Mouse (Mus musculus) liver, embryonic 11.5 days (tissue): Measurements from ENCODE around the gene Slc35f3. TPM values are rescaled to one million over a fixed set of nuclear protein-coding genes. Genes with fewer than 3 reads are reported as not detected.

Experiments
- ATAC-seq: fragments of 200-750 bp; cut with Nextera tagmentation; replicated peaks from 2 replicates; pipeline ENCODE4 v1.8.0; 2017; ENCODE audit warnings: moderate number of reproducible peaks, mild to moderate bottlenecking, moderate TSS enrichment, moderate library complexity; ENCODE audit not compliant: low FRiP score
- DNase-seq: peaks from one replicate; pipeline ENCODE4 v3.0.0-alpha.2; 2017; ENCODE audit warnings: low spot score
- H3K27ac ChIP-seq: fragments of 300-500 bp; sonication (generic); 2 replicates; pipeline ENCODE4 v1.5.1; 2014; ENCODE audit warnings: mild to moderate bottlenecking, low read depth, low read length, control low read depth
- H3K27me3 ChIP-seq: fragments of 300-500 bp; sonication (generic); replicated peaks from 2 replicates; pipeline ENCODE4 v1.6.1; 2014; ENCODE audit warnings: low read length, mixed read lengths; ENCODE audit not compliant: control insufficient read depth, insufficient read depth
- H3K36me3 ChIP-seq: fragments of 300-500 bp; sonication (generic); 2 replicates; pipeline ENCODE4 v1.6.1; 2014; ENCODE audit warnings: mild to moderate bottlenecking, low read length, moderate library complexity, mixed read lengths; ENCODE audit not compliant: control insufficient read depth, insufficient read depth
- H3K4me1 ChIP-seq: fragments of 300-500 bp; sonication (generic); replicated peaks from 2 replicates; pipeline ENCODE4 v1.6.1; 2014; ENCODE audit warnings: low read length, mixed read lengths; ENCODE audit not compliant: control insufficient read depth, insufficient read depth
- H3K4me2 ChIP-seq: fragments of 300-500 bp; sonication (generic); 2 replicates; pipeline ENCODE4 v1.6.1; 2014; ENCODE audit warnings: mild to moderate bottlenecking, control low read depth, moderate library complexity
- H3K4me3 ChIP-seq: fragments of 300-500 bp; sonication (generic); 2 replicates; pipeline ENCODE4 v1.5.1; 2014; ENCODE audit warnings: low read depth, low read length, control low read depth
- H3K9ac ChIP-seq: fragments of 300-500 bp; sonication (generic); 2 replicates; pipeline ENCODE4 v1.6.1; 2014; ENCODE audit warnings: low read depth, low read length, control low read depth
- H3K9me3 ChIP-seq: fragments of 300-500 bp; sonication (generic); 2 replicates; pipeline ENCODE4 v1.6.1; 2016; ENCODE audit warnings: low read length, inconsistent platforms, mixed read lengths; ENCODE audit not compliant: control insufficient read depth
- WGBS: fragments of 180-500 bp; shearing (Covaris S2); extraction: QIAGEN DNeasy Blood & Tissue Kit; methylation state at CpG from one replicate; pipeline ENCODE4 v1.1.7; 2014; 5-methylcytosine and 5-hydroxymethylcytosine counted together
- polyA plus RNA-seq: library from polyadenylated mRNA; unstranded; fragments of >200 nt; fragmentation: Nextera tagmentation; extraction: Ambion mirVana; gene quantifications from 2 replicates; pipeline ENCODE4 v1.2.1, GENCODE M21; 2014

The Slc35f3 gene
- polyA plus RNA-seq, 1 experiment from 2014 or later, result 0.07 TPM

DNA sequence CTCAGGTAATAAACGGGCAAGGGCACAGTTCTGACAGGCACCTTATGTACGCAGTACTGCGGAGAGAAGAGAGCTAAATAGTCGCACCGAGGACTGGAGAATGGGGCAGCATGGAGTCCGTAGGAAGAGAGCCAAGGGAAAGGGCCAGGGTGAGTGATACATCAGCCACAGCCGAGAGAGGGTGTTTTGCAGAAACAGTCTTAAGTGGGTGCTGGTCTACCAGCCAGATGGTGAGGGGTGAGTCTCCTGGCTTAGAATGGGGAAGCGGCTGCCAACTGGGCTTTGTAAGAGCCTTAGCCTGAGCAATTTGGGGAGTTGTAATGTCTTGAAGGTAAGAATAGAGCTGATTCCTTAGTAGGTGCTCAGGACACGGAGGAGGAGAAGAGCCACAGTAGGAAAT, 8.8 kb downstream of the Slc35f3 start:
- DNase-seq, result no peak
- Histone ChIP-seq H3K9me3 (no peaks in the 10 kb centered on the region), H3K4me2 (no peak overlapping the region), H3K36me3 (no peaks in the 10 kb centered on the region), H3K9ac (no peak overlapping the region), H3K4me3 (no peak overlapping the region), H3K4me1 (no peaks in the 10 kb centered on the region), H3K27ac (no peak overlapping the region), H3K27me3 (no peaks in the 10 kb centered on the region)
- 75% methylated on average over 9 of the region's 9 CpGs for WGBS
- ATAC-seq, result no peak

- Histone ChIP-seq H3K27ac (no peak overlapping the region), H3K27me3 (no peaks in the 10 kb centered on the region), H3K9ac (no peak overlapping the region), H3K4me3 (no peak overlapping the region), H3K9me3 (no peaks in the 10 kb centered on the region), H3K4me1 (no peaks in the 10 kb centered on the region), H3K36me3 (no peaks in the 10 kb centered on the region), H3K4me2 (no peak overlapping the region)
- ATAC-seq, result no peak
- DNase-seq, result no peak
- 21% methylated on average over 1 of the region's 1 CpGs for WGBS
These were observed 10.7 kb downstream of the Slc35f3 start for GRCm38 (mm10) chr8:126309015-126309414.

DNA sequence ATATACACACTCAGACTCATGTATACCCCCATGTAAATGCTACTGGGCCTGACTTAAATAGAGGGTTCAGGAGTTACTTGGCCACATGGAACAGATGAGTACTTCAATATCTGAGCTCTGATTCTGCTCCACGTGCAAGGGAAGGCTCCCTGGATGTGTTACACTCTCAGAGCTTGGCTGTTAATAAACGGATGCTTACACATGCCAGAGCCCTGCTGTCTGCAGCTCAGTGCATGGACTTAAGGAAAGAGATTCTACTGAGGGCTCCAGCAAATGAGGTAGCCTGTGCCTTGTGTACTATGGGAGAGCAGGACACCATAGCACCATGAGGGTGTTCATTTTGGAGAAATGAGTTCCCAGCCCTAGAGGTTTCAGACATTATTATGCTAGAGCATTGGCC, 26.6 kb downstream of the Slc35f3 start:
- DNase-seq (no peak), ATAC-seq (no peak)
- H3K27ac ChIP-seq, result no peak overlapping the region

DNA sequence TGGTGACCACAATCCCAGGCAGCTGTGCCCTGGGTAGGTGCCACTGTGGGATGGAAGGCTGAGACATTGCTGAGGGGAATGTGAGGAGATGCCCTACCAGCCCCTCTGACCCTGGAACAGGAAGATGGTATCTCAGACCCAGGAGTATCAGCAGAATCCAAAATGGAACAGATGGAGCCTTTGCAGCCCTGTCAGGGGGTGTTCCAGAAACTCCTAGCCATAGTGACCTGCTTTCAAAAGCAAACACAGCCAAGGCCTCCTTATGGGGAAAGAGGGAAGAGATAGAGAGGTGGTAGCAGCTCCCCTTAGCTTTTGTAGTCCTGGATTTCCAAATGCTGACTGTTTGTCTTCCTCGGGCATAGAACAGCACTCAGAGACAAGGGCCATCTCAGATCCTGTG, 27.8 kb downstream of the Slc35f3 start:
- H3K27me3 ChIP-seq, result no peaks in the 10 kb centered on the region
- no peaks in the 10 kb centered on the region for H3K9me3 ChIP-seq
- no peaks in the 10 kb centered on the region for H3K4me1 ChIP-seq
- WGBS, result 56% methylated on average over 1 of the region's 1 CpGs
- H3K27ac ChIP-seq, result no peak overlapping the region
- DNase-seq (no peak), ATAC-seq (no peak)
- no peak overlapping the region for H3K4me2 ChIP-seq
- H3K9ac ChIP-seq, result no peak overlapping the region
- H3K36me3 ChIP-seq, result no peaks in the 10 kb centered on the region
- no peak overlapping the region for H3K4me3 ChIP-seq

More for the DNA sequence above, 26.6 kb downstream of the Slc35f3 start:
- Histone ChIP-seq H3K4me2 (no peak overlapping the region), H3K9me3 (no peaks in the 10 kb centered on the region), H3K9ac (no peak overlapping the region), H3K27me3 (no peaks in the 10 kb centered on the region), H3K4me3 (no peak overlapping the region), H3K4me1 (no peaks in the 10 kb centered on the region), H3K36me3 (no peaks in the 10 kb centered on the region)
- 55% methylated on average over 2 of the region's 2 CpGs for WGBS

- H3K27me3 ChIP-seq, result no peaks in the 10 kb centered on the region
- H3K9me3 ChIP-seq, result no peaks in the 10 kb centered on the region
- H3K27ac ChIP-seq, result no peak overlapping the region
- ATAC-seq (no peak), DNase-seq (no peak)
- H3K9ac ChIP-seq, result no peak overlapping the region
- 72% methylated on average over 8 of the region's 8 CpGs for WGBS
- no peaks in the 10 kb centered on the region for H3K36me3 ChIP-seq
- no peak overlapping the region for H3K4me3 ChIP-seq
- H3K4me1 ChIP-seq, result no peaks in the 10 kb centered on the region
- no peak overlapping the region for H3K4me2 ChIP-seq
These were observed 28.4 kb downstream of the Slc35f3 start for GRCm38 (mm10) chr8:126326731-126327130.

DNA sequence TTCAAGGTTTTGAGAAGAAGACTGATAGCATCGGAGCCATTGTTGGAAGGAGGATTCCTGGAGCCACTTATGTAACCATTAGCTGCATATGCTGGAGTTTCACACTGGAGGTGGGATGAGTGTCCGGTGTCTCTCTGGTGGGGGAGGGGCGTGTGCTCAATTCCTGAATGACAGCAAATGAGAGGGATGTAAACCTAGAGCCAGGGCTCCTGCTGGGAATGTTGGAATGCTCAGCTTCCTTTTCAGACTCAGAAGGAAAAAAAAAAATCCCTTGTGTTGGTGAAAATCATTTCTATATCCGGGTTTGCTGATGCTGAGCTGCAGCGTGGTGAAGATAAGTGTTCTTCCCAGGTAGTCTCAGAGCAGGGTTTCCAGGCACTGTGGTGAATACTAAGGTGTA, 29.4 kb downstream of the Slc35f3 start:
- no peak for DNase-seq
- H3K36me3 ChIP-seq, result no peaks in the 10 kb centered on the region
- no peak overlapping the region for H3K4me3 ChIP-seq
- no peak overlapping the region for H3K4me2 ChIP-seq
- no peaks in the 10 kb centered on the region for H3K4me1 ChIP-seq
- no peak for ATAC-seq
- 65% methylated on average over 5 of the region's 5 CpGs for WGBS
- no peak overlapping the region for H3K27ac ChIP-seq
- no peaks in the 10 kb centered on the region for H3K27me3 ChIP-seq
- no peak overlapping the region for H3K9ac ChIP-seq
- no peaks in the 10 kb centered on the region for H3K9me3 ChIP-seq

GRCm38 (mm10) chr8:126338864-126339263, 40.5 kb downstream of the Slc35f3 start:
- Histone ChIP-seq H3K4me3 (no peak overlapping the region), H3K9ac (no peak overlapping the region), H3K27me3 (no peaks in the 10 kb centered on the region), H3K4me2 (no peak overlapping the region), H3K9me3 (no peaks in the 10 kb centered on the region), H3K4me1 (no peaks in the 10 kb centered on the region), H3K36me3 (no peaks in the 10 kb centered on the region), H3K27ac (no peak overlapping the region)
- DNase-seq, result no peak
- 87% methylated on average over 3 of the region's 3 CpGs for WGBS
- no peak for ATAC-seq

DNA sequence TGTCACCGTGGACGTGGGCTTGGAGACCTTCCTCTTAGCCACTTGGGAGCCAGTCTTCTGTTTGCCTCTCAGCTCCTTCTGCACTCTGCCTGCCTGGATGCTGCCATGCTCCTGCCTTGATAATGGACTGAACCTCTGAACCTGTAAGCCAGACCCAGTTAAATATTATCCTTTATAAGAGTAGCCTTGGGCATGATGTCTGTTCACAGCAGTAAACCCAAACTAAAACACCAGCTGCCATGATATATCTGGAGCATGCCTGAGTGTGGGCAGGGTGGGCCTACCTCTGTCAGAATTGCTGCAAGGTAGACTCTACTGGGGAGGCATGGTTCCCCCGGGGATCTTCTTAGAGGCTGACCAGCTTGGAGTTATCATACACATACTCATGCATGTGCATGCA, 41.0 kb downstream of the Slc35f3 start:
- ATAC-seq (no peak), DNase-seq (no peak)
- Histone ChIP-seq H3K9ac (no peak overlapping the region), H3K27ac (no peak overlapping the region), H3K4me3 (no peak overlapping the region), H3K4me1 (no peaks in the 10 kb centered on the region), H3K36me3 (no peaks in the 10 kb centered on the region), H3K27me3 (no peaks in the 10 kb centered on the region), H3K4me2 (no peak overlapping the region), H3K9me3 (no peaks in the 10 kb centered on the region)
- 68% methylated on average over 3 of the region's 3 CpGs for WGBS

DNA sequence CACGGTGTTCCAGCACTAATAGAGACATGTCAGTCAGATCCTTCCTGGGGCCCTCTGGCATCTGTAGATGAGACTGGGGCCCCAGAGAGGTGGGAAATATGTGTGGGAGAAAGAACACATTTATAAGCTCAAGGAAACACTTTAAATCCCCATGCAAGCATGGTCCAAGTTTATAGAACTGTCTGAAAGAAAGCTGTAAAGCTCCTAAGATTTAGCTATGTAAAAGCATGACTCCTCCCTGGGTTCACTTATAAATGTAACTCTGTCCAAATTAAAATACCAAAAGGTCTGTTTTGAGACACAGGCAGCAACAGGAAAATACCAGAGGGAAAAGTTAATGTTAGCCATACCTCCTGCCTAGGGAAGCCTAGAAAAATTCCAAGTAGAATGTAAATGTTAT, 42.8 kb downstream of the Slc35f3 start:
- Histone ChIP-seq H3K9me3 (no peaks in the 10 kb centered on the region), H3K27ac (no peak overlapping the region), H3K27me3 (no peaks in the 10 kb centered on the region), H3K9ac (no peak overlapping the region), H3K4me2 (no peak overlapping the region), H3K36me3 (no peaks in the 10 kb centered on the region), H3K4me3 (no peak overlapping the region), H3K4me1 (no peaks in the 10 kb centered on the region)
- WGBS, result 38% methylated on average over 1 of the region's 1 CpGs
- DNase-seq (no peak), ATAC-seq (no peak)
